Mouse (Mus musculus) C2C12 (cell line): ENCODE results near the gene Fancf. TPM values are rescaled to one million over a fixed set of nuclear protein-coding genes. Genes with fewer than 3 reads are reported as not detected.
A peak's percentile ranks its signal among the peaks of the same experiment; 100 is the strongest.

Source experiments
- H3K27me3 ChIP-seq: one replicate; pipeline ENCODE4 v1.6.1; 2011; ENCODE audit not compliant: control insufficient read depth, insufficient read depth, insufficient read length
- H3K36me3 ChIP-seq: one replicate; pipeline ENCODE4 v1.6.1; 2011; ENCODE audit not compliant: control insufficient read depth, insufficient read depth
- H3K4me3 ChIP-seq: one replicate; pipeline ENCODE4 v1.5.1; 2011; ENCODE audit warnings: mild to moderate bottlenecking, control low read depth; ENCODE audit not compliant: poor library complexity, insufficient read depth, severe bottlenecking
- H3K79me2 ChIP-seq: one replicate; pipeline ENCODE4 v1.6.1; 2011; ENCODE audit not compliant: control insufficient read depth, insufficient read depth
- H3K79me3 ChIP-seq: one replicate; pipeline ENCODE4 v1.6.1; 2011; ENCODE audit warnings: low read depth, control low read depth
- H3ac ChIP-seq: one replicate; pipeline ENCODE3; 2011; ENCODE audit warnings: low read depth; ENCODE audit not compliant: control insufficient read depth, insufficient read length
- CEBPB ChIP-seq: IDR thresholded peaks from one replicate; pipeline ENCODE4 v1.6.1; 2011; ENCODE audit warnings: low read depth, mild to moderate bottlenecking, control low read depth, moderate library complexity
- CTCF ChIP-seq: IDR thresholded peaks from one replicate; pipeline ENCODE4 v1.5.1; 2011; ENCODE audit not compliant: control insufficient read depth, insufficient read depth, insufficient read length
- FOSL1 ChIP-seq: IDR thresholded peaks from one replicate; pipeline ENCODE4 v1.8.0; 2011; ENCODE audit warnings: mild to moderate bottlenecking, low read length; ENCODE audit not compliant: poor library complexity, insufficient read depth, severe bottlenecking
- MAX ChIP-seq: IDR thresholded peaks from one replicate; pipeline ENCODE4 v1.6.1; 2011; ENCODE audit warnings: mild to moderate bottlenecking, control low read depth
- MYOD1 ChIP-seq: IDR thresholded peaks from one replicate; pipeline ENCODE4 v1.6.1; 2011; ENCODE audit warnings: low read depth; ENCODE audit not compliant: control insufficient read depth, insufficient read length
- MYOG ChIP-seq: IDR thresholded peaks from one replicate; pipeline ENCODE4 v1.6.1; 2011; ENCODE audit not compliant: control insufficient read depth, insufficient read length; ENCODE audit errors: extremely low read depth
- USF1 ChIP-seq: IDR thresholded peaks from one replicate; pipeline ENCODE4 v1.6.1; 2011; ENCODE audit warnings: low read depth, mild to moderate bottlenecking, control low read depth, moderate library complexity
- polyA plus RNA-seq: library from polyadenylated mRNA; unstranded; fragments of >200 nt; fragmentation: generic; extraction: Trizol; gene quantifications from one replicate; pipeline ENCODE4 v1.2.1, GENCODE M21; 2012; ENCODE audit warnings: missing spikeins

Fancf gene
- polyA plus RNA-seq, 1 experiment, result 14.2 TPM

DNA sequence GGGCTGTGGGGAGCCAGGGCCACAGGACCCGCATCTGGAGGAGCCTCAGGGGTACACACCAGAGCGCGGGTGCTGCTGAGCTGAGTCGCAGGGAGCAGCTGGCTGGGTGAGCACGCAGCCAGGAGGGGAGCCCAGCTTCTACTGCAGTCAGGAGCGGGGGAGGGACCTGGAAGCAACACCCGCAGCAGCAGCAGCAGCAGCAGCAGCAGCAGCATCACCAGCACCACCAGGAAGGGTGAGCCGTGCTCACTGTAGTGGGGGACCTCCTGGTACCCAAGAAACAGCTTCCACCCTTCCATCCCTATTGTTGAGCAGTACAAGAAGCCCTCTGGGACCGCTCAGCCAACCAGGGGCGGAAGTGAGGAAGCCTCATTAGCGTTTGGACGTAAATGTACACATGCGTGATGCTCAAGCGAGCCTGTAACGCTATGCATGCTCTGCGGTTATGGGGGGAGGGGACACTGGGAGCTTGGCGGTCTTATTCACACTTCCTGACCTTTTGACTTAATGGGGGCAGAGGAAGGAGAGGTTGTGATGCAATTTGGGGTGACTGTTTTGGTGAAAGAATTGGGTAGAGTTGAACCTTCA is 17.2 kb upstream of the Fancf start:
- Histone ChIP-seq H3K27me3 (no peaks in the 10 kb centered on the region), H3K79me3 (no peaks in the 10 kb centered on the region), H3ac (peak overlapping the region; percentile 48), H3K4me3 (no peak overlapping the region), H3K36me3 (no peaks in the 10 kb centered on the region), H3K79me2 (no peaks in the 10 kb centered on the region)
- TF ChIP-seq CEBPB, result peak; percentile 82
- no peak for TF ChIP-seq CTCF
- TF ChIP-seq MYOD1, result peak; percentile 4
- no peak for TF ChIP-seq FOSL1
- TF ChIP-seq MYOG, result no peak
- peak; percentile 61 for TF ChIP-seq MAX

DNA sequence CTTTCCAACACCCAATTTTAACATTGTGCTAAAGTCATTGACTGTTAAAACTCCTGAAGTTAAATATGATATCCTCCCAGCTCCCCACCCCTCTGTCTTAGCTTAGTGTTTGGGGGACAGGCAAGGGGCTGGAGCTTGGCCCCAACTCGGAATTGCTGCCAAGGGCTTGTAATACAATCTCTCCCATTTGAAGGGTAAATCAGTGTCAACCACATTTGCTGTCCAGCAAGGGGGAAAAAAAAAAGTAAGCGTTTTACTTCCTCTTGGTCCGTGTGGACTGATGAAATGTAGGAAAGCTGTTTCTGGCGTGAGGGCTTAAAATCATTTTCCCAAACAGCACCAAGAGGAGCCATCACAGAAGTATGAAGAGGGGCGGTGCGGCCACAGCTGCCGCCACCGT is 16.7 kb upstream of the Fancf start:
- Histone ChIP-seq H3ac (peak overlapping the region; percentile 48), H3K79me3 (no peaks in the 10 kb centered on the region), H3K36me3 (no peaks in the 10 kb centered on the region), H3K79me2 (no peaks in the 10 kb centered on the region), H3K27me3 (no peaks in the 10 kb centered on the region), H3K4me3 (no peak overlapping the region)
- TF ChIP-seq CEBPB (no peak), MAX (no peak), MYOD1 (no peak), MYOG (no peak), FOSL1 (no peak), USF1 (no peak), CTCF (no peak)

DNA sequence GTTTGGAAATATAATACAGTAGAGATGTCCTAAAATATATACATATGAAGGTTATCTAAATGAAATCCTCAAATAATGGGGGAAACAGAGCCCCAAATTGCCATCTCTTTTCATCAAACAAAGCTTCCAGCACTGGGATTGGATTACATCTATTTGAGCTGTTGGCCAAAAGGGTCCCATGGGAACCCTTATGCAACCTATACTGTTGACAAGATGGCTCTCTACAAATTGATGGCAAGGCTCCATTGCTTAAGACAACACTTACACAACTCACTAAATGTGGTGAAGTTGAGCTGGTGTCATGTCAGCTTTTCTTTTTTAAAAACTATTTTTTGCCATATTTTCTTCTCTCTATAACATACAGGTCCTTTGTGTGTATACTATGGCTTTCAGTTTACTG is 14.2 kb upstream of the Fancf start:
- Histone ChIP-seq H3K79me2 (no peaks in the 10 kb centered on the region), H3K27me3 (no peaks in the 10 kb centered on the region)
- TF ChIP-seq FOSL1 (no peak), USF1 (no peak), CTCF (no peak), MYOD1 (no peak), MYOG (no peak), CEBPB (no peak), MAX (no peak)

DNA sequence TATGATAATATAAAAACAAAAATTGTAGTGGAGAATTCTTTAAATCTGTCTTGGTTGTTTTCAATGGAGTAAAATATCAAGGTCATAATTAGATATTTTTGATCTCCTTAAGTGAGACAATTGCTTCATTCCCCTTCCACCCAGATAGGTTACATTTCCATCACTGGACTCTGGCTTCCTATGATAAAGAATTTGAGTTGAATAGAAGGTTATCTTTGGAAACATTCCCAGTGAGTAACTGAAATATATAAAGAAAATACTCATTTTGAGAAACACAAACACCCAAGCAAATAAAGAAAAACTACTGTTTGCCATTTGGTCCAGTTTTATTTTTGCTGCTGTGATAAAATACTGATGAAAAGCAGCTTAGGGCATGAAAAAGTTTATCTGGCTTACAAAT is 10.5 kb upstream of the Fancf start:
- no peaks in the 10 kb centered on the region for H3K36me3 ChIP-seq
- H3K79me3 ChIP-seq, result no peaks in the 10 kb centered on the region
- no peak overlapping the region for H3ac ChIP-seq
- TF ChIP-seq FOSL1 (no peak), MAX (no peak)
- no peaks in the 10 kb centered on the region for H3K79me2 ChIP-seq
- H3K4me3 ChIP-seq, result no peak overlapping the region
- no peaks in the 10 kb centered on the region for H3K27me3 ChIP-seq

More for the DNA sequence above, 14.2 kb upstream of the Fancf start:
- Histone ChIP-seq H3ac (no peak overlapping the region), H3K36me3 (no peaks in the 10 kb centered on the region), H3K4me3 (no peak overlapping the region), H3K79me3 (no peaks in the 10 kb centered on the region)

DNA sequence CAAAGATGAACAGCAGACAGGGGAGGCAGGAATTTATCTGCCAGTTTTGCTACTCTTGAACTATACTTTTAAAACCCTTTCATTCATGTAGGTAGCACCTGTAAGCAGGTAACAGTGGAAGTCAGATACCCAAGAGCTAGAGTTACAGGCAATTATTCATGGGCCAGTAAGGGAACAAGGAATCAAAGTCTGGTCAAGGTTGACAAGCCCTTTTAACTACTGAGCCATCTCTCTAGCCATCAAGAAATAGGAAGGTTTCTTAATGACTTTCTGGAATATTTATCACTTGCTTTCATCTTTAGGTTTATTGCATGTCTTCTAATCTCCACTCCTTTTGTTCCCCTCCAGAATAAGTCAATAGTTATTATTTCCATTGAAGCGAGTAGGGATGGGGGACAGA is 10.0 kb upstream of the Fancf start:
- Histone ChIP-seq H3K79me3 (no peaks in the 10 kb centered on the region), H3K36me3 (no peaks in the 10 kb centered on the region), H3ac (no peak overlapping the region), H3K79me2 (no peaks in the 10 kb centered on the region), H3K4me3 (no peak overlapping the region), H3K27me3 (no peaks in the 10 kb centered on the region)
- no peak for TF ChIP-seq CTCF
- TF ChIP-seq MAX, result no peak
- TF ChIP-seq FOSL1, result no peak
- TF ChIP-seq MYOD1, result no peak
- no peak for TF ChIP-seq MYOG
- no peak for TF ChIP-seq CEBPB
- no peak for TF ChIP-seq USF1

DNA sequence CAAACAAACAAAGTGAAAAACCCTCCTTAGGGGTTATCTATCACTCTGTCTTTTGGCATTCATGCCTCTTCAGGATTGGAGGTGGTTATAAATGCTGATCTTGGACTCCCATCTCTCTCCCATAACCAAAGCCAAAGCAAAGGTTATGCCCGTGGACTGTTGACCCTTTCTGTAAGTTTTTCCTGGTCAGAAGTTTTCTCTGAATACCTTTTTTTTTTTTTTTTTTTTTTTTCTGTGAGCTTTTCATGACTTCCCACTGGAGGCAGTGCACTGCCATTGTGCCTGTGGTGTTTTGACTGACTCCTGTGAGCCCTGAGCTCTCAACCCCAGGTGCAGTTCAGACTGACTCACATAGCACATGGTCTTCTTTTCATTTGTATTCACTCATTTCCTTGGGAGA is 5.9 kb upstream of the Fancf start:
- peaks cover 7% of the 10 kb centered on the region for H3K79me2 ChIP-seq

More for the DNA sequence above, 5.9 kb upstream of the Fancf start:
- Histone ChIP-seq H3K79me3 (no peaks in the 10 kb centered on the region), H3K4me3 (no peak overlapping the region), H3K27me3 (no peaks in the 10 kb centered on the region), H3ac (no peak overlapping the region), H3K36me3 (peaks cover 3% of the 10 kb centered on the region)
- TF ChIP-seq MAX (no peak), CEBPB (no peak), MYOG (no peak), CTCF (no peak), FOSL1 (no peak)
